Mouse (Mus musculus) olfactory bulb, adult 2 months (tissue): ENCODE measurements at regions not wholly inside any gene's neighbourhood (a gene's known extent, or its start where the extent isn't known, plus 50 kb on each side); places are given as distances from the start of the nearest gene placed in this dataset.

Experiments
- CTCF ChIP-seq: fragments of 200-500 bp; IDR thresholded peaks from 2 replicates; pipeline ENCODE4 v1.5.1; 2012; ENCODE audit warnings: low read depth, mild to moderate bottlenecking, low read length, moderate library complexity; ENCODE audit not compliant: insufficient read depth
- POLR2A ChIP-seq: fragments of 200-500 bp; IDR thresholded peaks from 2 replicates; pipeline ENCODE4 v1.6.1; 2012; ENCODE audit warnings: mild to moderate bottlenecking, low read depth, low read length, moderate library complexity; ENCODE audit not compliant: insufficient read depth

GRCm38 (mm10) chr3:38636806-38637205 is 152.2 kb upstream of the Ankrd50 start:
- no peak for TF ChIP-seq CTCF
- TF ChIP-seq POLR2A = no peak
